Comparison of ENCODE assay signal across 8 mouse cellular contexts in the genomic region with DNA sequence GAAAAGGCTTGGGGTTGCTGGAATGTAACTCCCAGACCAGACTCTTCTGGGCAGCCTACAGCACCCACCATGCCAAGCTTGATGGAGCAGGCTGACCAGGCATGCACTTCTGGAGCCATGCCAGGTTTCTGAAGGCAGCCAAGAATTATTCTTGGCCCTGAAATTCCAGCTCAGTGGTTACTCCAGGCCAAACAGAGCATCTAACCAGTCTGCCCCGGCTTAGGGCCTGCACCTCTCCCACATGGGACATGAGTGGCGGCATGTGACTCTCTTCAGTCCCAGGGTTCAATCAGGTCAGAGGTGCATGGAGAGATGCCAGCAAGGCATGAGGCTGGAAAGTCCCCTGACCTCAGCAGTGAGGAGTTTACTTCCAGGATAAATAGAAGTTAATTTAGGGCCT.
A peak's percentile ranks its signal among the peaks of the same experiment; 100 is the strongest.
DNase-seq lines count a peak whose midpoint lies in the region; ATAC-seq and TF ChIP-seq lines count a peak whose summit lies in the region.

No protein-coding gene starts in this region.

- TF ChIP-seq POLR2A in liver, adult 2 months (IDR thresholded peaks at IDR 0.05; ENCODE audit: extremely low read depth, insufficient read depth, low read length), result no peak

- ATAC-seq in liver, embryonic 11.5 days (replicated peaks; ENCODE audit: low FRiP score), result no peak
- ATAC-seq in cerebellum, adult (ENCODE audit: insufficient number of reproducible peaks, low FRiP score, low TSS enrichment), result peak; percentile 55
- peak; percentile 96 for ATAC-seq in kidney, embryonic 16.5 days (ENCODE audit: low FRiP score, low TSS enrichment)
- no peak for ATAC-seq in midbrain, embryonic 13.5 days
- no peak for ATAC-seq in forebrain, embryonic 11.5 days (replicated peaks; ENCODE audit: low FRiP score)

- no peaks in the 10 kb centered on the region for H3K36me3 ChIP-seq in liver, adult 2 months (ENCODE audit: control insufficient read depth, insufficient read depth, low read length)
- no peaks in the 10 kb centered on the region for H3K36me3 ChIP-seq in liver, embryonic 11.5 days (ENCODE audit: control insufficient read depth, insufficient read depth, low read length)
- H3K36me3 ChIP-seq in kidney, embryonic 16.5 days (ENCODE audit: insufficient read depth, low read length), result no peaks in the 10 kb centered on the region
- no peaks in the 10 kb centered on the region for H3K36me3 ChIP-seq in midbrain, embryonic 13.5 days
- no peaks in the 10 kb centered on the region for H3K36me3 ChIP-seq in forebrain, embryonic 11.5 days (ENCODE audit: control insufficient read depth, insufficient read depth, low read length)

- no peaks in the 10 kb centered on the region for H3K4me1 ChIP-seq in liver, adult 2 months (ENCODE audit: control insufficient read depth, insufficient read depth, low read length)
- H3K4me1 ChIP-seq in liver, embryonic 11.5 days (replicated peaks; ENCODE audit: control insufficient read depth, insufficient read depth, low read length), result no peaks in the 10 kb centered on the region
- H3K4me1 ChIP-seq in kidney, embryonic 16.5 days (ENCODE audit: insufficient read depth, low read length), result peaks cover 4% of the 10 kb centered on the region; the same call in 1 of the 2 replicates
- H3K4me1 ChIP-seq in midbrain, embryonic 13.5 days (replicated peaks), result peaks cover 13% of the 10 kb centered on the region
- peaks cover 7% of the 10 kb centered on the region; the same call in 1 of the 2 replicates for H3K4me1 ChIP-seq in forebrain, embryonic 11.5 days (replicated peaks; ENCODE audit: control insufficient read depth, insufficient read depth, low read length)

- DNase-seq in liver, adult 2 months (ENCODE audit: extremely low read depth, low read depth, low spot score), result peak; percentile 33
- no peak for DNase-seq in liver, embryonic 11.5 days (ENCODE audit: low spot score)
- DNase-seq in heart, adult 18-20 months, result peak; percentile 69 to 81
- peak; percentile 35 for DNase-seq in ovary, postnatal 10 days (ENCODE audit: low spot score)
- DNase-seq in forebrain, embryonic 11.5 days (ENCODE audit: low spot score), result no peak

- H3K9me3 ChIP-seq in liver, embryonic 11.5 days (ENCODE audit: control insufficient read depth, low read length), result no peaks in the 10 kb centered on the region
- no peaks in the 10 kb centered on the region for H3K9me3 ChIP-seq in kidney, embryonic 16.5 days (ENCODE audit: low read length)
- no peaks in the 10 kb centered on the region for H3K9me3 ChIP-seq in midbrain, embryonic 13.5 days
- H3K9me3 ChIP-seq in forebrain, embryonic 11.5 days (ENCODE audit: control insufficient read depth, low read length), result no peaks in the 10 kb centered on the region

- H3K27me3 ChIP-seq in liver, adult 2 months (ENCODE audit: control insufficient read depth, insufficient read depth, low read length), result no peaks in the 10 kb centered on the region
- H3K27me3 ChIP-seq in liver, embryonic 11.5 days (replicated peaks; ENCODE audit: control insufficient read depth, insufficient read depth, low read length), result no peaks in the 10 kb centered on the region
- H3K27me3 ChIP-seq in kidney, embryonic 16.5 days (ENCODE audit: insufficient read depth, low read length), result no peaks in the 10 kb centered on the region
- H3K27me3 ChIP-seq in midbrain, embryonic 13.5 days, result no peaks in the 10 kb centered on the region
- H3K27me3 ChIP-seq in forebrain, embryonic 11.5 days (ENCODE audit: control insufficient read depth, insufficient read depth, low read length), result no peaks in the 10 kb centered on the region

- WGBS in liver, adult 2 months, result 53% methylated on average over 2 of the region's 2 CpGs
- WGBS in liver, embryonic 11.5 days, result 77% methylated on average over 2 of the region's 2 CpGs
- WGBS in kidney, embryonic 16.5 days, result 19% methylated on average over 2 of the region's 2 CpGs
- 91% methylated on average over 2 of the region's 2 CpGs for WGBS in midbrain, embryonic 13.5 days
- WGBS in forebrain, embryonic 11.5 days, result 94% methylated on average over 2 of the region's 2 CpGs

- no peak overlapping the region for H3K4me3 ChIP-seq in liver, adult 2 months (ENCODE audit: insufficient read depth, low read depth, low read length)
- no peak overlapping the region for H3K4me3 ChIP-seq in liver, embryonic 11.5 days (ENCODE audit: low read depth, low read length)
- no peak overlapping the region for H3K4me3 ChIP-seq in kidney, embryonic 16.5 days (ENCODE audit: low read length)
- no peak overlapping the region for H3K4me3 ChIP-seq in midbrain, embryonic 13.5 days (replicated peaks)
- no peak overlapping the region for H3K4me3 ChIP-seq in forebrain, embryonic 11.5 days (ENCODE audit: low read depth, low read length)

- TF ChIP-seq CTCF in liver, adult 2 months (IDR thresholded peaks at IDR 0.05; ENCODE audit: low read depth, low read length), result no peak

- H3K27ac ChIP-seq in liver, adult 2 months (replicated peaks; ENCODE audit: insufficient read depth, low read depth, low read length), result no peak overlapping the region
- H3K27ac ChIP-seq in liver, embryonic 11.5 days (ENCODE audit: low read depth, low read length), result no peak overlapping the region
- peak overlapping the region; percentile 54 for H3K27ac ChIP-seq in kidney, embryonic 16.5 days (ENCODE audit: low read length)
- H3K27ac ChIP-seq in midbrain, embryonic 13.5 days, result no peak overlapping the region
- no peak overlapping the region for H3K27ac ChIP-seq in forebrain, embryonic 11.5 days (ENCODE audit: low read depth, low read length)

- H3K9ac ChIP-seq in liver, adult 2 months (ENCODE audit: low read depth, low read length), result no peak overlapping the region
- no peak overlapping the region for H3K9ac ChIP-seq in liver, embryonic 11.5 days (ENCODE audit: low read depth, low read length)
- H3K9ac ChIP-seq in kidney, embryonic 16.5 days (replicated peaks; ENCODE audit: low read length), result no peak overlapping the region
- no peak overlapping the region for H3K9ac ChIP-seq in midbrain, embryonic 13.5 days (replicated peaks)
- H3K9ac ChIP-seq in forebrain, embryonic 11.5 days (ENCODE audit: low read length), result no peak overlapping the region

- no peak overlapping the region for H3K4me2 ChIP-seq in liver, embryonic 11.5 days
- no peak overlapping the region for H3K4me2 ChIP-seq in kidney, embryonic 16.5 days (replicated peaks; ENCODE audit: low read depth, low read length)
- H3K4me2 ChIP-seq in midbrain, embryonic 13.5 days (replicated peaks), result no peak overlapping the region
- no peak overlapping the region for H3K4me2 ChIP-seq in forebrain, embryonic 11.5 days (ENCODE audit: low read depth, low read length, severe bottlenecking)

- H3K79me2 ChIP-seq in liver, adult 2 months (ENCODE audit: control insufficient read depth, insufficient read depth, low read length), result no peaks in the 10 kb centered on the region

Comparison
In these comparisons a context has a peak if more than half of its experiments do, and no peak if none do; other contexts are left out.
1. DNase-seq: peak in liver, adult 2 months (single experiment), heart, adult 18-20 months (2 of 2) and ovary, postnatal 10 days (single experiment); none in liver, embryonic 11.5 days (single experiment) and forebrain, embryonic 11.5 days (single experiment).
2. ATAC-seq: peak in cerebellum, adult (single experiment) and kidney, embryonic 16.5 days (single experiment); none in liver, embryonic 11.5 days (single experiment), midbrain, embryonic 13.5 days (single experiment) and forebrain, embryonic 11.5 days (single experiment).